Mouse (Mus musculus) megakaryocyte, adult 5-6 weeks (primary cell): Measurements from ENCODE around the gene Ptchd3. TPM values are rescaled to one million over a fixed set of nuclear protein-coding genes. Genes with fewer than 3 reads are reported as not detected.

Experiments used
- ATAC-seq: 2 replicates; pipeline ENCODE4 v1.8.0; 2016; ENCODE audit warnings: mild to moderate bottlenecking, inconsistent platforms; ENCODE audit not compliant: poor library complexity, severe bottlenecking
- total RNA-seq, 2 experiments: library from RNA; stranded (forward) in 1 of 2; stranded (reverse) in 1 of 2; fragments of 153-499, 151-499 nt in 1 of 2; fragments of 221-1000, 200-1000 nt in 1 of 2; gene quantifications; 2 replicates each; pipeline versions ENCODE4 v1.2.3 to v1.2.4; 2015 to 2017

The Ptchd3 gene
- total RNA-seq (2015) (not detected in 2 replicates), total RNA-seq (2017) (not detected in 2 replicates)

GRCm38 (mm10) chr11:121829947-121830346 lies at the start of gene Ptchd3:
TSS of gene Ptchd3 (plus strand) at chr11:121830247.
- no peak for ATAC-seq

GRCm38 (mm10) chr11:121781831-121782230 lies 48.2 kb upstream of the Ptchd3 start:
- no peak for ATAC-seq

GRCm38 (mm10) chr11:121787456-121787855 lies 42.6 kb upstream of the Ptchd3 start:
- ATAC-seq: no peak

GRCm38 (mm10) chr11:121789566-121789965 lies 40.5 kb upstream of the Ptchd3 start:
- peak; percentile 48 for ATAC-seq

- ATAC-seq: no peak
Observed at GRCm38 (mm10) chr11:121790671-121791094, 39.4 kb upstream of the Ptchd3 start.

- no peak for ATAC-seq
Observed at GRCm38 (mm10) chr11:121791446-121791845, 38.6 kb upstream of the Ptchd3 start.

GRCm38 (mm10) chr11:121791991-121792390 lies 38.1 kb upstream of the Ptchd3 start:
- ATAC-seq: no peak

- ATAC-seq: peak; percentile 60
Observed at GRCm38 (mm10) chr11:121793530-121793929, 36.5 kb upstream of the Ptchd3 start.

GRCm38 (mm10) chr11:121794186-121794585 lies 35.9 kb upstream of the Ptchd3 start:
- ATAC-seq: no peak

- no peak for ATAC-seq
Observed at GRCm38 (mm10) chr11:121794591-121795199, 35.4 kb upstream of the Ptchd3 start.

- ATAC-seq: peak; percentile 69
Observed at GRCm38 (mm10) chr11:121795978-121796377, 34.1 kb upstream of the Ptchd3 start.

GRCm38 (mm10) chr11:121798591-121798990 lies 31.5 kb upstream of the Ptchd3 start:
- no peak for ATAC-seq

- ATAC-seq: peak; percentile 53
Observed at GRCm38 (mm10) chr11:121799746-121800299, 30.2 kb upstream of the Ptchd3 start.

- no peak for ATAC-seq
Observed at GRCm38 (mm10) chr11:121802743-121803142, 27.3 kb upstream of the Ptchd3 start.

- peak; percentile 58 for ATAC-seq
Observed at GRCm38 (mm10) chr11:121804258-121805027, 25.6 kb upstream of the Ptchd3 start.

GRCm38 (mm10) chr11:121808204-121808852 lies 21.7 kb upstream of the Ptchd3 start:
- peak; percentile 66 for ATAC-seq

GRCm38 (mm10) chr11:121808866-121809265 lies 21.2 kb upstream of the Ptchd3 start:
- ATAC-seq: no peak

GRCm38 (mm10) chr11:121845923-121846322 lies 15.9 kb downstream of the Ptchd3 start:
- ATAC-seq: no peak

- peak; percentile 98 for ATAC-seq
Observed at GRCm38 (mm10) chr11:121847790-121848299, 17.8 kb downstream of the Ptchd3 start.
